ENCODE assay signal across 11 mouse cellular contexts in the genomic region with DNA sequence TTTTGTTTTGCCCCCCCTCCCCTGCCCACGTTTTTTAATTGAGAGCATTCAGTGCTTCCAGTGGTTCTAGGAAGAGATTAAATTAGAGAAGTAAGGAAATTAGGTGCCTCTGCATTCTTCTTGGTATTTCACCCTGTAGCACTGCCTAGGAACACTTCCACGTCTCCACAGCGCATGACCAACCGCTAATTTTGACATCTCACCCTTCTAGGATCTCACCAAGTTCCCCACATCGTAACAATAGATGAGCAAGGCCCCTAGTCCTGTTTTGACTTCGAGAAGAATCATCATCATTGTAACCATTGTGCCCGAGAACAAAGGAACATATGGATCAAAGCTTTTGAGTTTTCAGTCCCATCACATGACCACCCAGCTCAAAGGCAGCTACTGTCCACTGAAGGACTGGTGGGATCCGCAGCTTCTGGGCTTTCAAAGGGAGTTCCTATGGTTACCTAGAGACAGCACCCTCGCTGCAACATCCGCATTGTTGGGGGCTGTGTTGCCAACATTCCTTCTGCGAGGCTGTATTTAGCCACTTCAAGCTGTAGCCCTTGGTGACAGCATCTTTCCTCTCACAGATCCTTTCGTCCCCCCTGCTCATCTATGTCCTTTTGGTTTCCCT. TPM values are rescaled to one million over a fixed set of nuclear protein-coding genes. Genes with fewer than 3 reads are reported as not detected.
A peak's percentile ranks its signal among the peaks of the same experiment; 100 is the strongest.
DNase-seq lines count a peak whose midpoint lies in the region; ATAC-seq lines count a peak whose summit lies in the region.
"Had no signal": no experiment of that assay in that cellular context is flagged by ENCODE, and none has a peak within 500 bp of the region (broad histone marks: within the 10 kb centered on the region; RNA-seq: fewer than 3 reads in every experiment).

No protein-coding gene starts in this region.

- peaks cover 2% of the 10 kb centered on the region for H3K27me3 ChIP-seq in hindbrain, embryonic 16.5 days (replicated peaks; ENCODE audit: control insufficient read depth, insufficient read depth, low read length)
- H3K27me3 ChIP-seq in midbrain, embryonic 10.5 days (ENCODE audit: low read depth, poor library complexity, severe bottlenecking), result no peaks in the 10 kb centered on the region

- H3K4me3 ChIP-seq in hindbrain, embryonic 16.5 days (ENCODE audit: low read length), result no peak overlapping the region
- H3K4me3 ChIP-seq in midbrain, embryonic 10.5 days, result 0 out of 2 replicates have a peak overlapping the region, but pooled peaks have one; percentile 14

- peak; percentile 87 for ATAC-seq in hindbrain, embryonic 16.5 days
- no peak for ATAC-seq in erythroid progenitor cell, adult 5-6 weeks (replicated peaks; ENCODE audit: low FRiP score, poor library complexity, severe bottlenecking)

- H3K36me3 ChIP-seq in hindbrain, embryonic 16.5 days (ENCODE audit: control insufficient read depth, insufficient read depth, low read length), result no peaks in the 10 kb centered on the region
- H3K36me3 ChIP-seq in midbrain, embryonic 10.5 days, result no peaks in the 10 kb centered on the region

- no peak overlapping the region for H3K27ac ChIP-seq in hindbrain, embryonic 16.5 days (ENCODE audit: low read depth, low read length)
- H3K27ac ChIP-seq in midbrain, embryonic 10.5 days (replicated peaks), result peak overlapping the region; percentile 69

- no peaks in the 10 kb centered on the region for H3K4me1 ChIP-seq in hindbrain, embryonic 16.5 days (ENCODE audit: control insufficient read depth, insufficient read depth, low read depth, low read length)
- peaks cover 38% of the 10 kb centered on the region for H3K4me1 ChIP-seq in midbrain, embryonic 10.5 days

- WGBS in hindbrain, embryonic 16.5 days, result 7% methylated on average over 12 of the region's 12 CpGs
- WGBS in midbrain, embryonic 10.5 days, result 15% methylated on average over 12 of the region's 12 CpGs

- no peaks in the 10 kb centered on the region for H3K9me3 ChIP-seq in hindbrain, embryonic 16.5 days (ENCODE audit: control insufficient read depth, low read length)
- no peaks in the 10 kb centered on the region; the same call in 1 of the 2 replicates for H3K9me3 ChIP-seq in midbrain, embryonic 10.5 days (replicated peaks)

- 0 out of 2 replicates have a peak overlapping the region, but pooled peaks have one; percentile 4 for H3K4me2 ChIP-seq in hindbrain, embryonic 16.5 days (ENCODE audit: low read length)

- peak; percentile 51 for DNase-seq in layer of hippocampus, adult 11-12 months (ENCODE audit: low spot score)
- DNase-seq in layer of hippocampus, adult 9-10 months (ENCODE audit: low spot score), result no peak
- peak; percentile 72 for DNase-seq in midbrain, embryonic 10.5 days (ENCODE audit: low spot score)
- DNase-seq in right cerebral cortex, postnatal 36 days (ENCODE audit: low spot score in 2 of 2), result peak; percentile 49 to 52
- DNase-seq in adrenal gland, postnatal 36 days, result no peak
- DNase-seq in heart, postnatal 4 days, result no peak
- DNase-seq: cerebellum, adult 11 months; kidney, postnatal 14 days had no signal

- H3K9ac ChIP-seq in hindbrain, embryonic 16.5 days (ENCODE audit: low read depth, low read length), result no peak overlapping the region
- H3K9ac ChIP-seq: liver, postnatal 0 days had no signal

RNA-seq across cellular contexts. Expression of gene Fgfbp3, which starts 8.9 kb away (rescaled TPM):
- polyA plus RNA-seq in hindbrain, embryonic 16.5 days (2015; fragmentation: Nextera tagmentation; extraction: Ambion mirVana), result 28.2 and 44.1 TPM in 2 replicates
- 23.9 and 33.3 TPM in 2 replicates for polyA plus RNA-seq in midbrain, embryonic 10.5 days (2016; fragmentation: Nextera tagmentation; extraction: Ambion mirVana)
- total RNA-seq in adrenal gland, postnatal 36 days (2021), result 1 to 10 TPM; 2.8 to 3.7 TPM
- not detected in 2 replicates for total RNA-seq in erythroid progenitor cell, adult 5-6 weeks (2015; ENCODE audit: low replicate concordance)
- 1.6 and 6.5 TPM in 2 replicates for total RNA-seq in erythroid progenitor cell, adult 5-6 weeks (2017; ENCODE audit: low replicate concordance)
- total RNA-seq in heart, postnatal 4 days (2021), result 1 to 10 TPM; 2.8 to 3.3 TPM

RNA-seq across cellular contexts. Expression of gene Btaf1, which starts 15.3 kb away (rescaled TPM):
- 6.6 and 8.7 TPM in 2 replicates for polyA plus RNA-seq in hindbrain, embryonic 16.5 days (2015; fragmentation: Nextera tagmentation; extraction: Ambion mirVana)
- 17.5 and 19.2 TPM in 2 replicates for polyA plus RNA-seq in midbrain, embryonic 10.5 days (2016; fragmentation: Nextera tagmentation; extraction: Ambion mirVana)
- total RNA-seq in adrenal gland, postnatal 36 days (2021), result 10 to 100 TPM; 24.5 to 30.1 TPM
- total RNA-seq in erythroid progenitor cell, adult 5-6 weeks (2015; ENCODE audit: low replicate concordance), result 90.5 and 95.2 TPM in 2 replicates
- 178 and 227 TPM in 2 replicates for total RNA-seq in erythroid progenitor cell, adult 5-6 weeks (2017; ENCODE audit: low replicate concordance)
- total RNA-seq in heart, postnatal 4 days (2021), result 10 to 100 TPM; 16.3 TPM

Comparison
In these comparisons a context has a peak if more than half of its experiments do, and no peak if none do; other contexts are left out.
1. DNase-seq: peak in layer of hippocampus, adult 11-12 months (single experiment), midbrain, embryonic 10.5 days (single experiment) and right cerebral cortex, postnatal 36 days (2 of 2); none in layer of hippocampus, adult 9-10 months (single experiment), adrenal gland, postnatal 36 days (0 of 2) and heart, postnatal 4 days (single experiment).